Mouse (Mus musculus) neural tube, embryonic 14.5 days (tissue): ENCODE measurements around the gene Tyw5. TPM values are rescaled to one million over a fixed set of nuclear protein-coding genes. Genes with fewer than 3 reads are reported as not detected.
A peak's percentile ranks its signal among the peaks of the same experiment; 100 is the strongest.

Experiments used
- ATAC-seq: fragments of 200-750 bp; cut with Nextera tagmentation; 2 replicates; pipeline ENCODE4 v1.8.0; 2017; ENCODE audit warnings: low read depth, mild to moderate bottlenecking, moderate TSS enrichment, moderate library complexity
- H3K27ac ChIP-seq: fragments of 300-500 bp; sonication (generic); 2 replicates; pipeline ENCODE4 v1.5.1; 2014; ENCODE audit warnings: low read depth, mild to moderate bottlenecking, control low read depth, low read length, moderate library complexity, mixed read lengths
- H3K27me3 ChIP-seq: fragments of 300-500 bp; sonication (generic); 2 replicates; pipeline ENCODE4 v1.6.1; 2014; ENCODE audit warnings: low read length; ENCODE audit not compliant: control insufficient read depth, insufficient read depth
- H3K36me3 ChIP-seq: fragments of 300-500 bp; sonication (generic); 2 replicates; pipeline ENCODE4 v1.6.1; 2014; ENCODE audit warnings: low read length, mixed read lengths; ENCODE audit not compliant: control insufficient read depth, insufficient read depth
- H3K4me1 ChIP-seq: fragments of 300-500 bp; sonication (generic); 2 replicates; pipeline ENCODE4 v1.6.1; 2014; ENCODE audit warnings: low read length; ENCODE audit not compliant: control insufficient read depth, insufficient read depth
- H3K4me2 ChIP-seq: fragments of 300-500 bp; sonication (generic); 2 replicates; pipeline ENCODE4 v1.6.1; 2014; ENCODE audit warnings: mild to moderate bottlenecking, low read depth, low read length, control low read depth
- H3K4me3 ChIP-seq: fragments of 300-500 bp; sonication (generic); 2 replicates; pipeline ENCODE4 v1.5.1; 2014; ENCODE audit warnings: low read depth, low read length, control low read depth, mixed read lengths
- H3K9ac ChIP-seq: fragments of 300-500 bp; sonication (generic); replicated peaks from 2 replicates; pipeline ENCODE4 v1.6.1; 2014; ENCODE audit warnings: low read depth, mild to moderate bottlenecking, control low read depth, low read length, mixed read lengths
- H3K9me3 ChIP-seq: fragments of 300-500 bp; sonication (generic); 2 replicates; pipeline ENCODE4 v1.6.1; 2016; ENCODE audit warnings: low read length; ENCODE audit not compliant: control insufficient read depth
- WGBS: fragments of 180-500 bp; shearing (Covaris S2); extraction: QIAGEN DNeasy Blood & Tissue Kit; methylation state at CpG from one replicate; pipeline ENCODE4 v1.1.7; 2014; 5-methylcytosine and 5-hydroxymethylcytosine counted together
- polyA plus RNA-seq: library from polyadenylated mRNA; unstranded; fragments of >200 nt; fragmentation: Nextera tagmentation; extraction: Ambion mirVana; gene quantifications from 2 replicates; pipeline ENCODE4 v1.2.1, GENCODE M21; 2014

Gene Tyw5
- polyA plus RNA-seq, 1 experiment from 2014 or later = 27.2 TPM

GRCm38 (mm10) chr1:57429786-57430483 lies 23.0 kb upstream of the Tyw5 start:
- H3K4me3 ChIP-seq = 0 out of 2 replicates have a peak overlapping the region, but pooled peaks have one; percentile 7
- peak; percentile 65 for ATAC-seq
- H3K4me1 ChIP-seq = peaks cover 11% of the 10 kb centered on the region; the same call in 1 of the 2 replicates
- H3K9me3 ChIP-seq = no peaks in the 10 kb centered on the region
- no peaks in the 10 kb centered on the region for H3K27me3 ChIP-seq
- H3K27ac ChIP-seq = peak overlapping the region; percentile 48; the same call in 1 of the 2 replicates
- peak overlapping the region; percentile 33 for H3K4me2 ChIP-seq
- 0 out of 2 replicates have a peak overlapping the region, but pooled peaks have one; percentile 11 for H3K9ac ChIP-seq
- no peaks in the 10 kb centered on the region for H3K36me3 ChIP-seq
- WGBS = under 1% methylated on average over 12 of the region's 12 CpGs

GRCm38 (mm10) chr1:57428368-57429308 lies 21.7 kb upstream of the Tyw5 start:
- Histone ChIP-seq H3K36me3 (no peaks in the 10 kb centered on the region), H3K9ac (peak overlapping the region; percentile 48; the same call in 1 of the 2 replicates), H3K4me2 (peak overlapping the region; percentile 42), H3K27ac (no peak overlapping the region), H3K4me1 (peaks cover 11% of the 10 kb centered on the region; the same call in 1 of the 2 replicates), H3K9me3 (no peaks in the 10 kb centered on the region), H3K27me3 (no peaks in the 10 kb centered on the region), H3K4me3 (peak overlapping the region; percentile 8; the same call in 1 of the 2 replicates)
- ATAC-seq = peak; percentile 92
- WGBS = 46% methylated on average over 16 of the region's 16 CpGs

- Histone ChIP-seq H3K4me1 (no peaks in the 10 kb centered on the region), H3K27me3 (no peaks in the 10 kb centered on the region), H3K4me2 (no peak overlapping the region), H3K4me3 (no peak overlapping the region), H3K9me3 (no peaks in the 10 kb centered on the region), H3K9ac (no peak overlapping the region), H3K27ac (no peak overlapping the region), H3K36me3 (no peaks in the 10 kb centered on the region)
- 13% methylated on average over 1 of the region's 1 CpGs for WGBS
- ATAC-seq = peak; percentile 78; the same call in 1 of the 2 replicates
These were observed 16.8 kb upstream of the Tyw5 start for GRCm38 (mm10) chr1:57423696-57424095.

- Histone ChIP-seq H3K4me3 (no peak overlapping the region), H3K4me2 (no peak overlapping the region), H3K27ac (no peak overlapping the region), H3K9me3 (no peaks in the 10 kb centered on the region), H3K27me3 (no peaks in the 10 kb centered on the region), H3K4me1 (peaks cover 6% of the 10 kb centered on the region; the same call in 1 of the 2 replicates), H3K9ac (no peak overlapping the region), H3K36me3 (peaks cover 30% of the 10 kb centered on the region)
- ATAC-seq = no peak
- 96% methylated on average over 2 of the region's 2 CpGs for WGBS
These were observed 6.5 kb upstream of the Tyw5 start for GRCm38 (mm10) chr1:57413397-57413796.

- H3K9me3 ChIP-seq = no peaks in the 10 kb centered on the region
- no peaks in the 10 kb centered on the region for H3K27me3 ChIP-seq
- WGBS = 95% methylated on average over 2 of the region's 2 CpGs
- no peak overlapping the region for H3K27ac ChIP-seq
- H3K4me3 ChIP-seq = no peak overlapping the region
- ATAC-seq = no peak
- H3K4me1 ChIP-seq = peaks cover 17% of the 10 kb centered on the region; the same call in 1 of the 2 replicates
- no peak overlapping the region for H3K9ac ChIP-seq
- peaks cover 18% of the 10 kb centered on the region for H3K36me3 ChIP-seq
- H3K4me2 ChIP-seq = no peak overlapping the region
These were observed 2.1 kb upstream of the Tyw5 start for GRCm38 (mm10) chr1:57408994-57409393.

GRCm38 (mm10) chr1:57402116-57402515 lies 4.8 kb downstream of the Tyw5 start:
- Histone ChIP-seq H3K27ac (no peak overlapping the region), H3K4me1 (no peaks in the 10 kb centered on the region; the same call in 1 of the 2 replicates), H3K4me3 (no peak overlapping the region), H3K27me3 (no peaks in the 10 kb centered on the region), H3K9ac (no peak overlapping the region), H3K36me3 (0 out of 2 replicates have a peak, but pooled peaks cover 5% of the 10 kb centered on the region), H3K4me2 (no peak overlapping the region), H3K9me3 (no peaks in the 10 kb centered on the region)
- WGBS = 88% methylated on average over 5 of the region's 5 CpGs
- ATAC-seq = no peak

GRCm38 (mm10) chr1:57400877-57401276 lies 6.0 kb downstream of the Tyw5 start:
- WGBS = 92% methylated on average over 2 of the region's 2 CpGs
- no peak overlapping the region for H3K27ac ChIP-seq
- ATAC-seq = no peak
- H3K36me3 ChIP-seq = 0 out of 2 replicates have a peak, but pooled peaks cover 5% of the 10 kb centered on the region
- no peak overlapping the region for H3K4me3 ChIP-seq
- no peak overlapping the region for H3K4me2 ChIP-seq
- no peaks in the 10 kb centered on the region; the same call in 1 of the 2 replicates for H3K4me1 ChIP-seq
- H3K9me3 ChIP-seq = no peaks in the 10 kb centered on the region
- no peak overlapping the region for H3K9ac ChIP-seq
- no peaks in the 10 kb centered on the region for H3K27me3 ChIP-seq

- no peaks in the 10 kb centered on the region for H3K9me3 ChIP-seq
- no peaks in the 10 kb centered on the region for H3K4me1 ChIP-seq
- 92% methylated on average over 2 of the region's 2 CpGs for WGBS
- H3K4me2 ChIP-seq = no peak overlapping the region
- H3K36me3 ChIP-seq = peaks cover 7% of the 10 kb centered on the region; the same call in 1 of the 2 replicates
- H3K27me3 ChIP-seq = no peaks in the 10 kb centered on the region
- H3K27ac ChIP-seq = no peak overlapping the region
- H3K4me3 ChIP-seq = no peak overlapping the region
- no peak overlapping the region for H3K9ac ChIP-seq
- ATAC-seq = no peak
These were observed 6.6 kb downstream of the Tyw5 start for GRCm38 (mm10) chr1:57400321-57400720.
